Mouse (Mus musculus) erythroblast, embryonic 14.5 days (primary cell): ENCODE data around the gene Fam49a.

Experiments
- GATA1 ChIP-seq: IDR thresholded peaks from 2 replicates; pipeline ENCODE4 v1.6.1; 2012; ENCODE audit warnings: low read length, inconsistent platforms, mixed read lengths
- TAL1 ChIP-seq: IDR thresholded peaks from 3 replicates; pipeline ENCODE4 v1.6.1; 2012; ENCODE audit warnings: low read length, inconsistent platforms, mixed read lengths

GRCm38 (mm10) chr12:12254139-12254538 is 7.8 kb upstream of the Fam49a start:
- TF ChIP-seq GATA1 = no peak
- TF ChIP-seq TAL1 = no peak
